Mouse (Mus musculus) E14TG2a.4 (cell line): ENCODE measurements at regions not wholly inside any gene's neighbourhood (a gene's known extent, or its start where the extent isn't known, plus 50 kb on each side); places are given as distances from the start of the nearest gene placed in this dataset.

Experiments
- H3K27me3 ChIP-seq: 2 replicates; pipeline ENCODE4 v1.6.1; 2014; ENCODE audit warnings: low read length, control low read depth; ENCODE audit not compliant: insufficient read depth
- H3K36me3 ChIP-seq: 2 replicates; pipeline ENCODE4 v1.6.1; 2014; ENCODE audit warnings: low read length, control low read depth; ENCODE audit not compliant: insufficient read depth
- H3K4me1 ChIP-seq: replicated peaks from 2 replicates; pipeline ENCODE4 v1.6.1; 2014; ENCODE audit warnings: low read depth, low read length, control low read depth
- H3K4me3 ChIP-seq: replicated peaks from 2 replicates; pipeline ENCODE4 v1.5.1; 2014; ENCODE audit warnings: mild to moderate bottlenecking, low read length
- H3K9me3 ChIP-seq: 2 replicates; pipeline ENCODE4 v1.6.1; 2014; ENCODE audit warnings: low read length, control low read depth
- CTCF ChIP-seq: conservative IDR thresholded peaks from 2 replicates; pipeline ENCODE4 v1.5.1; 2014; ENCODE audit warnings: low read length
- NANOG ChIP-seq: IDR thresholded peaks from 2 replicates; pipeline ENCODE4 v1.6.1; 2014; ENCODE audit warnings: borderline replicate concordance, low read length, mixed read lengths
- POU5F1 ChIP-seq: IDR thresholded peaks from 2 replicates; pipeline ENCODE4 v1.6.1; 2014; ENCODE audit warnings: low read length, borderline replicate concordance

- Histone ChIP-seq H3K27me3 (peaks cover 13% of the 10 kb centered on the region; the same call in 1 of the 2 replicates), H3K4me3 (no peak overlapping the region), H3K9me3 (no peaks in the 10 kb centered on the region), H3K36me3 (no peaks in the 10 kb centered on the region), H3K4me1 (no peaks in the 10 kb centered on the region)
- no peak for TF ChIP-seq NANOG
- TF ChIP-seq CTCF, result no peak
- no peak for TF ChIP-seq POU5F1
These were observed 146.7 kb downstream of the En1 start for GRCm38 (mm10) chr1:120748963-120749362.

- H3K4me1 ChIP-seq, result peaks cover 19% of the 10 kb centered on the region
- TF ChIP-seq NANOG (no peak), CTCF (no peak), POU5F1 (no peak)
- no peak overlapping the region for H3K4me3 ChIP-seq
- H3K27me3 ChIP-seq, result peaks cover 20% of the 10 kb centered on the region
- no peaks in the 10 kb centered on the region for H3K9me3 ChIP-seq
- H3K36me3 ChIP-seq, result no peaks in the 10 kb centered on the region
These were observed 151.2 kb downstream of the En1 start for GRCm38 (mm10) chr1:120753406-120753805.

DNA sequence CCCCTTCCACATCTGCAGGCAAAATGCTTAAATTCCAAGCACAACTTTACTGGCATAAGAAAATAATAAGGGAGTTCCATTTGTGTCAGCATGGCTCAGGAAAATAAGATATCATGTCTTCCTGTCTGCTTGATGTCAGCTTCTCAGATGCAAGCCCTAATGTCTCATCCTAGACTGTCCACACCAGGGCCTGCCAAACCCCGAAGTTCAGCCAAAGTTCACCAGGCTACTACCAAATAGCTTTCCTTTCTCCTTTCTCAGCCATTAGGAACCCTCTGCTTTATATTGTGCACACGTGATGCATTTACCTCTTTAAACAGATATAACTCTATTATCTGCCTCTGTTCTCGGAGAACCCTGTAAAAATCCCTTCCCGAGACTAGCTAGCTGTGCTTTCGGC, 152.1 kb downstream of the En1 start:
- no peak overlapping the region for H3K4me3 ChIP-seq
- peaks cover 17% of the 10 kb centered on the region for H3K27me3 ChIP-seq
- TF ChIP-seq CTCF (no peak), NANOG (no peak), POU5F1 (no peak)
- no peaks in the 10 kb centered on the region for H3K36me3 ChIP-seq
- peaks cover 28% of the 10 kb centered on the region for H3K4me1 ChIP-seq
- H3K9me3 ChIP-seq, result no peaks in the 10 kb centered on the region

DNA sequence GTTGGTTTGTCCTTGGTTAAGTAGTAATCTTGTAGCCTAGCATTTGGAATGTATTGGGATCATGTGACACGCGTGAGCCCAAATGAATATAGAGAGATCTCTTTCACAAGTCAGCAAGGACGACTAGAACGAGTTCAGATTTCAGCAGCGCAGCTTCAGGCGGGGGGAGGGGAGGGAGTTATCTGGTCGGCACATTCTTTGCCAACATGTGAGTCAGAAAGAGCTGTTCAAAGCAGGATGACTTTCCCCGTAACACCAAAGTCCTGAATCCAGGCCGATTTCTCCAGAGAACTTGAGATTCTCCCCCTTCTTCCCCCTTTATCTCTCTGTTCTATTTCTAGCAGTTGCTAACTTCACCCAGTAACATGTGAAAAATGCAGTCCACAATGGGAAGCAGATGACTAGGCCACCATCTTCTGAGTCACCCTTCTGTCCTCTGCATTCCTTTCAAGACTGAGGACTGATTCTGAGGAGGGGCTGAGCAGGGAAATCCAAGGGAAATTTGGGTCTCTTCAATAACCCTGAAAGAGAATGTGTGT, 155.1 kb downstream of the En1 start:
- TF ChIP-seq POU5F1 (no peak), NANOG (no peak), CTCF (no peak)
- no peaks in the 10 kb centered on the region for H3K36me3 ChIP-seq
- 0 out of 2 replicates have a peak, but pooled peaks cover 3% of the 10 kb centered on the region for H3K9me3 ChIP-seq
- H3K27me3 ChIP-seq, result peaks cover 11% of the 10 kb centered on the region
- peaks cover 58% of the 10 kb centered on the region for H3K4me1 ChIP-seq
- H3K4me3 ChIP-seq, result no peak overlapping the region

DNA sequence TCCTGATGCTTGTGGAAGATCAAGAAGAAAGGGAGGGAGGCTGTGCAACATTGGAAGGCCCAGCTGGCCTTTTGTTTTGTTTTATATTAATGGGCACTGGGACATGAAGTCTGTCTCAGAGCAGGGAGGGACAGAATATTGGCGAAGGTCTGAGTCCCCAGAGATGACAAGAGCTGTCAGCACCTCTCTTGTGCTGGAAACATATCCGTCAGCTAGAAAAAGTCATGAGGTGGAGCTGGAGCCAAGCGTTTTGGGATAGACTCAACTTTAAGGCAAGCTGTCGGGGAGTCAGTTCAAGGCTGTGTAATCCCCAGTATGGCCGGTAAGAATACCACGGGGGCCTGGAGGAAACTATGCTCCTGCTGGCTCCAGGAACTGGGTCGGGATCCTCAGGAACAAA, 156.0 kb downstream of the En1 start:
- no peak for TF ChIP-seq CTCF
- H3K4me1 ChIP-seq, result peaks cover 66% of the 10 kb centered on the region
- no peaks in the 10 kb centered on the region for H3K36me3 ChIP-seq
- H3K27me3 ChIP-seq, result peaks cover 11% of the 10 kb centered on the region
- 0 out of 2 replicates have a peak, but pooled peaks cover 7% of the 10 kb centered on the region for H3K9me3 ChIP-seq
- no peak overlapping the region for H3K4me3 ChIP-seq

GRCm38 (mm10) chr1:120758762-120759161, 156.5 kb downstream of the En1 start:
- H3K36me3 ChIP-seq, result no peaks in the 10 kb centered on the region
- no peak overlapping the region for H3K4me3 ChIP-seq
- H3K27me3 ChIP-seq, result peaks cover 7% of the 10 kb centered on the region
- 0 out of 2 replicates have a peak, but pooled peaks cover 7% of the 10 kb centered on the region for H3K9me3 ChIP-seq
- no peak for TF ChIP-seq NANOG
- no peak for TF ChIP-seq POU5F1
- peaks cover 72% of the 10 kb centered on the region for H3K4me1 ChIP-seq

DNA sequence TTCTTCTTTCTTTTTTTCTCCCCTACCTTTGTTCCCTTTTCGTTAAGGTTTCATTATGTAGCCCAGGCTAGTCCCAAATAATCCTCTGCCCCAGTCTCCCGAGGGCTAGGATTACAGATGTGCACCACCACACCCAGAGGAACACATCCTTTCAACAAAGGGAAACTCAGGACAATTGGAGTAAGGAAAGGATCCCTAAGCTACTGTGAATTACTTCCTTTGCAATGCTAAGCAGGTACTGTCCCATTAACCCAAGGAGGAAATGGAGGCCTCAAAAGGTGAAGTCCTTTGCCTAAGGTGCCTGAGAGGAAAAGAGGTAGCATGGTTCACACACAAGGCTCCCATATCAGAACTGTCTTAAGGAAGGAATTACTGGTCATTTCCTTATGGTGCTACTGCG, 157.2 kb downstream of the En1 start:
- TF ChIP-seq NANOG (peak; percentile 89), CTCF (no peak), POU5F1 (no peak)
- peaks cover 78% of the 10 kb centered on the region for H3K4me1 ChIP-seq
- no peaks in the 10 kb centered on the region for H3K36me3 ChIP-seq
- H3K9me3 ChIP-seq, result 0 out of 2 replicates have a peak, but pooled peaks cover 7% of the 10 kb centered on the region
- peaks cover 7% of the 10 kb centered on the region; the same call in 1 of the 2 replicates for H3K27me3 ChIP-seq
- no peak overlapping the region for H3K4me3 ChIP-seq

GRCm38 (mm10) chr1:120761364-120761763, 159.1 kb downstream of the En1 start:
- H3K4me3 ChIP-seq, result no peak overlapping the region
- H3K4me1 ChIP-seq, result peaks cover 78% of the 10 kb centered on the region
- H3K27me3 ChIP-seq, result no peaks in the 10 kb centered on the region
- 0 out of 2 replicates have a peak, but pooled peaks cover 7% of the 10 kb centered on the region for H3K9me3 ChIP-seq
- H3K36me3 ChIP-seq, result no peaks in the 10 kb centered on the region
- TF ChIP-seq NANOG (no peak), POU5F1 (no peak), CTCF (no peak)

DNA sequence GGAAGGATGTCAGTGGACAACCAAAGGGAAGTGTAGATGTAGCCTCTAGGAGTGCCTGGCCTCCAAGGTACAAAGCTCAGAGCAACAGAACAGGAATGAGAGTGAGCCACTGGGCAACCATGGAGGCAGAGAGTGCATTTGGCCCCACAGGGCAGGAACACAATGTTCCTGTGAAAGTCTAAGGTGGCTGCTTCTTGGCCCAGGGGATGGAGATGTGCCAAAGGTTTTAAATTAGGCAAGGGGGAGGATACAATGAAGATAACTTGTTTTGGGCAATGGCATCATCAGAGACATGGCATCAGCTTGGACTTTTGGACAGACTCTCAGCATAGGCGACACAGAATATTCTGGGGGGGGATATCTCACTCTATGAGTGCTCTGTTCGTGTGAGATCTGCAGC, 160.3 kb downstream of the En1 start:
- Histone ChIP-seq H3K9me3 (0 out of 2 replicates have a peak, but pooled peaks cover 7% of the 10 kb centered on the region), H3K4me1 (peaks cover 69% of the 10 kb centered on the region), H3K4me3 (no peak overlapping the region), H3K36me3 (no peaks in the 10 kb centered on the region), H3K27me3 (no peaks in the 10 kb centered on the region)
- TF ChIP-seq NANOG (no peak), POU5F1 (no peak), CTCF (no peak)
